Mouse (Mus musculus) retina, embryonic 14.5 days (tissue): ENCODE measurements around the gene Arhgap10.

ENCODE experiments used
- DNase-seq: peaks from one replicate; pipeline ENCODE4 v3.0.0-alpha.2; 2015; ENCODE audit warnings: low spot score

The Arhgap10 gene

GRCm38 (mm10) chr8:77406846-77407245 lies 110.9 kb downstream of the Arhgap10 start:
- DNase-seq = peak; percentile 36

- peak; percentile 51 for DNase-seq
Measured at GRCm38 (mm10) chr8:77406444-77406843, 111.3 kb downstream of the Arhgap10 start.

- no peak for DNase-seq
Measured at GRCm38 (mm10) chr8:77404017-77404416, 113.7 kb downstream of the Arhgap10 start.

GRCm38 (mm10) chr8:77401934-77402333 lies 115.8 kb downstream of the Arhgap10 start:
- no peak for DNase-seq

GRCm38 (mm10) chr8:77401140-77401539 lies 116.6 kb downstream of the Arhgap10 start:
- DNase-seq = no peak

DNA sequence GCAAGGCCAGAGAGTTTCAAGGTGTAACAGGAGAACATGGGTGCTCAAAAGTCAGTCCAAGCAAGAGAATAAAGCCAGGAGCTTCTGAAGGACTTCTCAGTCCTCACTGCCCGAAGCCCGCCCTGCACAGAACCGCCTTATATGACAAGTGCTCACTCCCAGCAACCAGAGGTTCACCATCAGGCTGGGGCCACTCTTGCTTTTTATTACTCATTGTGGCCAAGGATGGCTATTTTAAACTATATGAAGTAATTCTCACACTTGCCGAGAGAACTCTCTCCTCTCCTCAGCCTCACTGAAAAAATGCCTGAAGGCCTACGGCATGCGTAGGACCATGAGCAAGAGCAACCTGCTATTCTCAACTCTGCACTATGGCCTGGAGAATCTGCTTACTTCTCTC lies 133.7 kb downstream of the Arhgap10 start:
- no peak for DNase-seq

DNA sequence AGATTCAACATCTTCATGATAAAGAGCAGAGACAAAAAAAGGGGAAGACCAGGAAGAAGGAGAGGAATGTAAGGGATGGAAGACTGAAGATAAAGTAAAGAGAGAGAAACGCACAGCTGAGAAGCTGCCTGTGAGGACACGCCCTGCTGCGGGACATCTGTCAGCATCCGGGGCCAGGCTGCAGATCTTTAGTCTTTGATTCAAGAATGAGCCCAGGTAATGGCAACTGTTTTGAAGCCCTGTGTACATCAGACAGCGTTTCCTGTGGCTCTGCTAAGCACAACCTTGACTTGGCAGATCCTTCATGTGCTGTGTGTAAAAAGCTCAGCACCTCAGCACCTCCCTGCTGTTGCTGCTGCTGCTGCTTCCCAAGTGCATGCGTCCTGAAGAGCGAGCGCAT lies 134.1 kb downstream of the Arhgap10 start:
- DNase-seq = no peak

GRCm38 (mm10) chr8:77380844-77381243 lies 136.9 kb downstream of the Arhgap10 start:
- DNase-seq = no peak

DNA sequence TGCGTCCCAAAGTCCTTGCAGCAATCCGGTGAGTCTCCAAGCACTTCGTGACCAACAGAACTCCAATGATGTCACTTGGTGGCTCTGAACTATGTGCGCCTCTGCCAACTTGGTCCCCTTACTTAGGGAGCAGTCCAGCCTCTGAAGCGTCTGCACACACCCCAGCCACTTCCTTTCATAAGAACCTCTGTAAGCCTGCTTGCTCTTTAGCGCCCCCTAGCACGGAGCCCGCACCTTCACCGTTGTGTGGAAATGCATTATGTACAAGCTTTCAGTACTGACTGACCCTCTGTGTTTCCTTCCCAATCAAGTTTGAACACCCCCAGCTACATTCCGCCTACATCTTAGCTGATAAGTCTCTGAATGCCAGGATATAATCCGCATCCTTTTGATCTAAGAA lies 138.5 kb downstream of the Arhgap10 start:
- DNase-seq = peak; percentile 61

GRCm38 (mm10) chr8:77376451-77376853 lies 141.3 kb downstream of the Arhgap10 start:
- peak; percentile 57 for DNase-seq

GRCm38 (mm10) chr8:77375999-77376398 lies 141.8 kb downstream of the Arhgap10 start:
- DNase-seq = no peak

- no peak for DNase-seq
Measured at GRCm38 (mm10) chr8:77371006-77371405, 146.7 kb downstream of the Arhgap10 start.

- DNase-seq = no peak
Measured at GRCm38 (mm10) chr8:77370308-77370707, 147.4 kb downstream of the Arhgap10 start.

- DNase-seq = no peak
Measured at GRCm38 (mm10) chr8:77369671-77370070, 148.1 kb downstream of the Arhgap10 start.

DNA sequence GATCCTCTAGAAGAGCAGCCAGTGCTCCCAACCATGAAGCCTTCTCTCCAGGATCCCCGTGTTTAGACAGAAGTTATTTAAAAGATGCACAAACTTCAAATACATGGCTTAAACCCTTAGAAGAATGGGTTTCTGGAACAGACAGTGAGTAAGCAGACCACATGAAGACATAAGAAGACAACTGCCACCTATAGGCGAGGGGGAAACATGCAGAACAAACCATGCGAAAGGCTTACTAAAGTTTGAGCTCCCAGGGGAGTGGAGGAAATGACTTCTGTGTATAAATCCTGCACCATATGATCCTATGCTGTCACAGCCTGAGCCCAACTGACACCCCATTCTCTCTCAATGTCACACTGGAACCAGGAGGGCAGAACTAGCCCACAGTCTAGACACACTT lies 150.7 kb downstream of the Arhgap10 start:
- peak; percentile 63 for DNase-seq

DNA sequence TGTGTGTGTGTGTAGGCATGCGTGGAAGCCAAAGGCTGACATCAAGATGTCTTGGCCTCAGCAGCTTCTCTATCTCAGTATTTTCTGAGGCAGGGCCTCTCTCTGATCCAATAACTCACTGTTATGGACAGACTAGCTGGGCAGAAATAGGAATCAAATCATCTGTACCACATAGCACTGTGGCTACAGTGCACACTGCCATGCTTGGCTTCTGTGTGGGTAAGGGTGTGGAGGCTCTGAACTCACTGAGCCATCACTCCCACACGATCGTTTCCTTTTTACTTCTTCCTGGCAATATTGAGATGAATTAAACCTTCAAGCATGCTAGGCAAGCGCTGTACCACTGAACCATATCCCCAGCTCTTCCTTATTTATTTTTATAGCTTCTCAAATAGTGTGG lies 151.3 kb downstream of the Arhgap10 start:
- DNase-seq = no peak

GRCm38 (mm10) chr8:77365990-77366389 lies 151.8 kb downstream of the Arhgap10 start:
- DNase-seq = no peak

GRCm38 (mm10) chr8:77364472-77364871 lies 153.3 kb downstream of the Arhgap10 start:
- no peak for DNase-seq

- DNase-seq = no peak
Measured at GRCm38 (mm10) chr8:77360853-77361252, 156.9 kb downstream of the Arhgap10 start.

GRCm38 (mm10) chr8:77360423-77360822 lies 157.3 kb downstream of the Arhgap10 start:
- DNase-seq = no peak

DNA sequence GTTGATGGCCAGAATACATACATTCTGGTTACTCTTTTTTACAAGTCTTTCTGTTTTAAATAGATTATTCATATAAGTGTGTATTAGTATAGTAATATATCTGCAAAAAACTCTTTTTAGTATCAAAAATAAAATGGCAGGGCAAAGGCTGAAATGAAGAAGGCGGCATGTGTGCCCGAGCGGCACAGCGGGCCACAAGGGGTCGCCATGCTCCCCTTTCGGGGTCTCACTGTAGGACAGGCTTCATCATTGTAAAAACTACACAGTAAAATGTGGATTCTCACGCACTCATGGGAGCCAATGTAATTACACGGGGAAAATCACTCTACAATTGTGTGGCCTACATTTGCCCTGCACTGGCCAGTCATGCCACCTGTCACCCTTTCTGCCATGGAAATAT lies 160.6 kb downstream of the Arhgap10 start:
- DNase-seq = no peak

DNA sequence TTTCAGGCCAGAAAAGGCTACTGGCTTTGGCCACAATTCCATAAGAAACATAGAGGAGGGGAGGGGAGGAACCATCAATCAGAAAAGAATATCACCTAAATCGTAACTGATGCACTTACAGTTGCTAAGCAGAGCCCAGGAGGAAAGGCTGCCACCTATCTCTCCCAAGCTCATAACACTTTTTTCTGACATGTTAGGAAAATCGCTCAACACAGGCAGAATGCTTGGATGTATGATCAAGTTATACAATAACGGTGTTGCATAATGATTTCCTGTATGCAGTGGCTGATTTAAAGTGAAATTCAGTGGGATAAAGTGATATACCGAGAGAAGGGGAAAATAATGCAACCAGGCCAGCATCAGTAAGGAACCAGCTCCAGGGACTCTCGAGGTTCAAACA lies 162.4 kb downstream of the Arhgap10 start:
- no peak for DNase-seq

DNA sequence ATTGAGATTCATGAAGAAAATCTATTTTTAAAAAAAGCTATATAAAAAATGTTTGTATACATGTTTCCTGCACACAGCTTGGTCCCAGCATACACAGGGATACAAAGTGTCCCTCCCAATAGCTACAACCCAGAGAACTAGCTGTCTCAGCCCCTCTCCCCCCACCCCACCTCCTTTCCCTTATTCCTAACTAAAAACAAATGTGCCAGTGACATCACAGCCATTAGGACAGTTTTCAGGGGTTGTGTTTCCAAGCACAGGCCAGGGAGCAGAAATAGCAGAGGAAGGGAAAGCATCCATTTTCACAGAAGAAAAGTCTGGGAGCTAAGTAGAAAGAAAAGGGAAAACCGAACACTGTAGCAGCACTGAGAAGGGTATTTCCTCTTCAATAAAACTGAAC lies 163.6 kb downstream of the Arhgap10 start:
- DNase-seq = no peak

DNA sequence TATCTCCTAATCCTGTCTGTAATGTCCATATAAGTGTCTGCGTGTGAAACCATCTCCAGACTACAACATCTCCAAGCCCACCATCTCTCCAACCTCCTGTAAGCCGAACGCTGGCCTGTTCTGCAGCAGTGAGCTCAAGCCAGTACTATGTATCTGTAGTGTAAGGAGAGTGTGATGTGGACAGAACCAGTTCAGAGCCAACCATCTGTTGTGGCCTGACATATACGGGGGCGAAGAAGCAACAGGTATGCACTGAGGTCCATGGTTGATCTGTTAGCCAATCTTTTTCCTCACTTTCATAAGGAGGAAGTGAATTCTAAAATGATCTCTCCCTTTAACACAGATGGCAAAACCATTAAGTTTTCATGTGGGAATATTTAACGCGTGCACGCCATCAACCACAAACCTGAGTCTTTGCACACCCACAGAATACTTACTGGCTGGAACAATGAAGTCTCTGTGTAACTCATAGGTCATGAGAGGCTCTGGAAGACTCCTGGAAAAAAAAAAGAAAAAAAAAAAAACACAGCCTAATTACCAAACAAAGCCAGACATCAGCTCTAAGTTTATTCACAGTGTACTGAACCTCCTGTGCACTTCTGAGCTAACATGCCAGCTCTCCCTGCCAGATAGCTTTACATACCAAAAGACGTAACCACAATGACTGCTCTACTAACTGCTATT lies 166.4 kb downstream of the Arhgap10 start:
- DNase-seq = peak; percentile 45
